Mouse (Mus musculus) embryo, embryonic 9.5 days (tissue): ENCODE measurements around the gene Mad2l2.
"Not testable (repeated sequence)": the region's sequence is repeated elsewhere in the genome, so short reads cannot be mapped to it uniquely, and the experiment has no call there.

ENCODE experiments used
- DNase-seq: peaks from one replicate; pipeline ENCODE4 v3.0.0-alpha.2; 2017; ENCODE audit errors: extremely low spot score

The Mad2l2 gene

DNA sequence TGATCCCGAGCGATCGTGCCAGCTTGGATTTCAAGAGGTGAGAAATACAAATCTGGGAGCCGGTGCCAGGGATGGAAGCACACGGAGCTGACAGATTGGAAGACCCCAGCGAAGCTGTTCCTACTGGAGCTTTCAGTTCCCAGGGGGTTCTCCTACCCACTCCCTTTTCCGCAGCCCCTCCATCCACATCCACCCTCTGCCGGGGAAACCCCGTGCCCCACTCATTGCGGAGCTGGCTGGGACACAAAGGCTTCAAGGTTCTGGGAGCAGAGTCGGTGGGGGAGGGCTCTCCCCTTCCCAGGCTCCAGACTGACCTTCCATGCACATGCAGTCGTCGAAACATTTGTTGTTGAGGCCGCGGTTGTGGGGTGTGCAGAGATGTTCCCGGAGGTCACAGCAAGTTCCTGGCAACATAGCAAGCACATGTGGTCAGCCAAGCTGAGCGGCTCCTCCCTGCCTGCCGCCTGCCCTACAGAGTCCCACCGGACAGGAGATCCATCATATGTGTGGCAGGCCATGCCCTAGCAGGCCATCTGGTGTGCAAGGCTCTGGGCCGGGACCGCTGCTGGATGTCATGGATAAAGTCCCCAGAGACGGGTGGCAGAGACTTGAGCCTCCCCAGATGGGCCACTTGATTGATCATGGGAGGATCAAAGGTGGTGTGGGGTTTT lies 22.4 kb upstream of the Mad2l2 start:
- DNase-seq: peak; percentile 61

DNA sequence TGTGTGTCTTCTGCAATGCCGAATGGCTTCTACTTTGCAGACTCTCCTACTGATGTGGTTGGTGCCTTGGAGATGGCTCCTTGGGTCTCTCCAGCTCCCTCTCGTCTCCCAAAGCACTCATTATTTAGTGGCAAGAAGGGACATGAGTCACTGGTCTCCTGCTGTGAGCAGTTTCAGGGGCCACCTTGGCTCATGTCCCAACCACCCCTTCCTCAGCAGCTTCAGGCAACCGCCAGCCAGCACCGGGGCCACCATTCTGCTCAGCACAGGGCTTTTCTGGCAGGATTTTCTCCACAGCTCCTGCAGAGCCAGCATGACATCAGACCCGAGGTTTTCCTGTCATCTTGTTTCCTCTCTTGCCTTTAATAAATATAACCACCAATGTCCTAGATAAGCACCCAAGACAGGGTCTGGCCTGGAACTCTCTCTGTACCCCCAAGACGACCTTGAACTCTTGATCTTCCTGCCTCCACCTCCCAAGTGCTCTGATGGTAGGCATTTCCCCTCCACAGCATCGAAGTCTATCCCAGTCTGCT lies 21.6 kb upstream of the Mad2l2 start:
- no peak for DNase-seq

DNA sequence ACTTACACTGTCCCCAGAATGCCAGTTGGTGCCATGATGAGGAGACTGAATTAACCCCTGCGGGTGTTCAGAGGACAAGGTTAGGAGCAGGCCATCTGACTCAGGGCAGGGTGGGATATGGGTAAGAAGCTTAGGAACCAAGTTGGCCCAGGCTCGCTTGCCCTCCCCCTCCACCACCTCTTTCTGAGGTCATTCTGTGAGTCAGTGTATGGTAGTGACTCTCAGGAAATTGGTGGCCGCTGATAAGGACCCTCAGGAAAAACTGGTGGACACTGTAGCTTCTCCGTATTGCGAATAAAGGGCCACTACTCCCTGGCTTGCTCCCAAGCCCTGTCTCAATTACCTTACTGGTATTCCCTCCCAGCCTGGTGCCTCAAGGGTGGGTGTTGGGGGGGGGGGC lies 21.0 kb upstream of the Mad2l2 start:
- no peak for DNase-seq

DNA sequence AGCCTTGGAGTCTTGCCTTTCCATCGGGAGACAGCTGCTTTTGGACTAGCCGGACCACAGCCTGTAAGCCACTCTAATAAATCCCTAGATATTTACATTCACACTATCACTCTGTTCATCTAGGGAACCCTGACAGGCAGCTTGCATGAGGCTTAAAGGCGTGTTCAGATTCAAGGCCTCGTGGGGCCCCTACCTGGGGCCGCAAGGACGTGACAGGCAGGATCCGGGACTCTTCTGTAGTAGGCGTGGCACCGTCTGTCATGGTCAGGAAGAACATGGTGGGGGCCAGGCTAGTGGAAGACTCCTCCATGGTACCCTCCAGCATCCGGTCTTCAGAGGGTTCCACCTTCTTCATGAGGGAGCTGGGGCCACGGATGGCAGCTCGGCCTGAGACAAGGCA lies 17.7 kb upstream of the Mad2l2 start:
- no peak for DNase-seq

DNA sequence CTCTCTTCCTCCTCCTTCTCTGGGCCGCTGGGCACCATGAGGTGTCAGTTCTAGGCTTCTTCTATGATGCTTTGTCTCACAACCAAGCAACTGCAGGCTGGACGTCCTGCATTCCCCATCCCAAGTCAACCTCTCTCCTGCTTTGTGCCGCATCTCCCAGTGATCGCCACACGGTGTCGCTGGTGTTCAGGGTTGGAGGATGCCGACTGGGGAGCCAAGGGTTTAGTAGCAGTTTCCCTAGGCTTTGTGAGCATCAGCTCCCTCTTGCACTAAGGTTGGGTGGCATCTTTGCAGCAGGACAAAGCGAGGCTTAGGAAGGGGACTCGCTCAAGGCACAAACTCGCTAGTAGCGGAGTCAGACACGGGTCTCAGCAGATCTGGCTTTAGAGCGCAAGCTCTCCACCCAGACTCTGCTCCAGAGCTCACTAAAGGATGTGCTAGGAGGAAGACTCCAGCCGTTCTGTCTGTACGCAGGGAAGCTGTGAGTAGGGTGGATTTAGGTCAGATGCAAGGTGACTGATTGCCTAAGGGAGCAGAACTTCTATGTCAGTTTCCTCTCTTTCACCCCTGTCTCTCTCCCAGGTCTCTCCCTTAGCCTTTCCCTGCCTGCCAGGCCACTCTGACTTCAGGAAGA lies 15.3 kb upstream of the Mad2l2 start:
- DNase-seq: peak; percentile 92

DNA sequence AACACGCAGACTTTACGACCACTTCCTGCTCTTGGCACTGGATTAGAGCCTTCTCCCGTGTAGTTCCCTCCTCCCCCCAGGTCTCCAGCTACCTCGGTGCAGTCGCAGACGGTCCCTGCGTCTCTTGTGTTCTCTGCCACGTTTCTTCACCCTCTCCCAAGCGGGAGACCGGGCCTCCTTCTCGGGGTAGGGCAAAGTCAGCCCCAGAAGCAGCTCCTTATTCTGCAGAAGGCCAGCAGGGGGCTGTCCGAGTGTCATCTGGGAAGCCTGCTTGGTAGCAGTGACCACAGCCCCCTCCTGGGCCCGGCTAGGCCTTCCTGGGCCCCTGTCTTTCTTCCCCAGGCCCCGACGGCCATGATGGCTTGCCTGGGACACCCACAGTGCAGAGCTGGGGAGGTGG lies 14.7 kb upstream of the Mad2l2 start:
- DNase-seq: peak; percentile 62

DNA sequence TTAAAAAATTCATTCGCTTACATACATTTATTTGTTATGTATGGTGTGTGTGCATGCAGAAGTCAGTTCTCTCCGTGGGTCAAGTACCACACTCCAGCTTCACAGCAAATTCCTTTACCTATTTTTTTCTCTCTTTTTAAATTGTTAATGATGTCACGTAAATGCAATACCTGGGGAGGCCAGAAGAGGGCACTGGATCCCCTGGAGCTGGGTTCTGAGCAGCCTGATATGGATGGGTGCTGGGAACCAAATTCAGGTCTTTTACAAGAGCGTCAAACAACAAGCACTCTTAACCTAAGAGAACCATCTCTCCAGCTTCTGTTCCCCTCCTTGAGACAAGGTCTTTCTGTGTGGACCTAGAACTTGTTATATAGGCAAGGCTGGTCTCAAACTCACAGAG lies 13.5 kb upstream of the Mad2l2 start:
- no peak for DNase-seq

DNA sequence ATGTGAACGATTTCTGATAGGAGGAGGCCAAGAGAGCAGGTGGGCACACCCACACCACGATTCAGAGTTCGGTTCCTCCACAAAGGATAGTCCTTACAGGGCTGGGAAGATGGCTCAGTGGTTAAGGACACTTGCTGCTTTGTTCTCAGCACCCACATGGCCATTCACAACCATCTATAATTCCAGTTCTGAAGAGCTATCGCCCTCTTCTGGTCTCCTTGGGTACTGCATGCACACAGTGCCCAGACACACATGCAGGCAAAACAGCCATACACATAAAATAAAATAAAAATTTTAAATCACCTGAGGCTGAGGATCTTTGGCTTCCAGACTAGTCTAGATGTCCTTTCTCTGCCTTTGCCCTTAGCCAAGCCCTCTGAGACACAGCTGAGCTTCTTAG lies 12.8 kb upstream of the Mad2l2 start:
- no peak for DNase-seq

DNA sequence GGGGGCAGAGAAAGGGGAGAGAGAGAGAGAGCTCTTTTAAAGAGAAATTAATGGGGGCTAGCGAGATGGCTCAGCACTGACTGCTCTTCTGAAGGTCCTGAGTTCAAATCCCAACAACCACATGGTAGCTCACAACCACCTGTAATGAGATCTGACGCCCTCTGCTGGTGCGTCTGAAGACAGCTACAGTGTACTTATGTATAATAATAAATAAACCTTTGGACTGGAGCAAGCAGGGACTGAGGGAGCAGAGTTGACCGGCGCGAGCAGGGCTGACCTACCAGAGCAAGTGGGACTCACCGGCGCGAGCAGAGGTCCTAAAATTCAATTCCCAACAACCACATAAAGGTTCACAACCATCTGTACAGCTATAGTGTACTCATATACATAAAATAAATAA lies 10.6 kb upstream of the Mad2l2 start:
- DNase-seq: not testable (repeated sequence)

DNA sequence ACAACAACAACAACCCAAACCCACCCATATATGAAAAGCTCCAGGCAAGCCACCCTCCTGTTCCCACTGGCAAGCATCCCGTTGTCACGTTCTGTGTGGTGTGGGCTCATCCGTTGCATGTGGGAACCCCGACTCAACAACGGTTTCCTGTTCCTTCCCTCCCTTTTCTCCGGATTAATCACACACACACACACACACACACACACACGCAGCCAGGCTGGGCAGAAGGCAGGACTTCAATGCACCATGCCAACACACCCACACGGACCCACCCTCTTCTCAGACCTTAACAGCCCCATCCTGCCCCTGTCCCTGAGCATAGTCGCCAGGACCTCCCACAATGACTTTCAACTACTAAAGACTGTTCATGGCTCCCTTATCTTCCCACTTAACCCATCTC lies 9.6 kb upstream of the Mad2l2 start:
- no peak for DNase-seq

DNA sequence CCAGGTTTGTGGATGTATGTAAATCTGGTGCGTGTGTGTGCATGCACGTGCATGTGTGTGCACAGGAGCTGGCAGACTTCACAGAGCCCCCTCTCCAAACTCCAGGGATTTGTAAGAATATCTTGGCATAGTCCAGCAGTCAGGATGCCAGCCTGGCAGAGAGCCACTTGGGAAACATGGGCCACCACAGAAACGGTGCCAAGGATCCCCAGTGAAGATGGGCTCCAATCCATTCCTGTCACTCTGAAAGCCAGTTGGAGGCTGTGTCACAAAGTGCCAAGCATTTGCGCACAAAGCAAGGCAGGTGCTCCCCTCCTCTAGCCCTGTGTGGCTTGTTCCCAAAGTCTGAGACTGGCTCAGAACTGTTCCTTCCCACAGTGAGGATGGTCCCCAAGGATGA lies 8.8 kb upstream of the Mad2l2 start:
- DNase-seq: no peak

DNA sequence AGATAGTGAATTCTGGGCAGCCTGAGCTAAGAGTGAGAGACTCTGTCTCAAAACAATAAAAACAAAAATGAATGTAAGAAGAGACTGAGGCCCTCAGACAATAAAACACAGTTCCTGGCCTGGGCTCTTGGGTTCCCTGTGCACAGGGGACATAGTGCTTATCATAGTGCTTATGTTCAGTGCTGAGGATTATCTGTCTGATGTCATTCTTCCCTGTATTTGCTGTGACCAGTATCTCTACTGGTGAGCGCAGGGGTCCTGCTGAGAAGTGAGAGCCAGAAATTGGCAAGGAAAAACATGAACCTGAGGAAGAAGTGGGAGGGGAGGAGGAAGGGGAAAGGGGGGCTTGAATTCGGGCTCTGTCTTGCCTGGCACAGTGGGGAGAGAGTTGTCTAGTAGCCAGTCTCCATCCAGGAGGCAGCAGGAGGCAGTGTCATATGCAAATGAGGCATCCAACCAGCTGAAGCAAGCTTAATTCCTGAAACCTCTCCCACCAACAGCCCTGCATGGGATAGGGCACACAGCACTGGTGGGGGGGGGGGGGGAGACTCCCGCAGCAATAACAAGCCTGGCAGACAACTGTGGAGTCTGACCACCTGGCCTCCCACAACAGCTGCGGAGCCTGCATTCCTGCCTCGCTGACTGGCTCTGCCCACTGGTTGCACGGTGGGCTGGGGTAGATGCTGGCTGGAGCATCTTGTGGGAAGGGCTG lies 8.0 kb upstream of the Mad2l2 start:
- peak; percentile 25 for DNase-seq

DNA sequence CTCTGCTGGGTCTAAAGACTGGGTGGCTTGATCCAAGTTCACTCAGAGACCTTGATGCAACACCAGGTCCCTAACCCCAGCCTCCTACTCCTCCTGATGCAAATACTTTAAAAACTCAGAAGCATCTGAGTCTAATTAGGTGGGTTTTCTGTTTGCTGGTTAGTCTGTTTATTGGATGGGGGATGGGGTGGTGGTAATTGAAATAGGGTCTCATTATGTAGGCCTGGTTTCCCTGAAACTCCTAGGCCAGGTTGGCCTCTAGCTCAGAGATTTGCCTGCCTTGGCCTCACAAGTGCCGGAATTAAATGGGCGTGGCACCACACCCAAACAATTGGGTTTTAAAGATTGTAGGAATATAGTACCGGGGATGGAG lies 7.5 kb upstream of the Mad2l2 start:
- DNase-seq: no peak

DNA sequence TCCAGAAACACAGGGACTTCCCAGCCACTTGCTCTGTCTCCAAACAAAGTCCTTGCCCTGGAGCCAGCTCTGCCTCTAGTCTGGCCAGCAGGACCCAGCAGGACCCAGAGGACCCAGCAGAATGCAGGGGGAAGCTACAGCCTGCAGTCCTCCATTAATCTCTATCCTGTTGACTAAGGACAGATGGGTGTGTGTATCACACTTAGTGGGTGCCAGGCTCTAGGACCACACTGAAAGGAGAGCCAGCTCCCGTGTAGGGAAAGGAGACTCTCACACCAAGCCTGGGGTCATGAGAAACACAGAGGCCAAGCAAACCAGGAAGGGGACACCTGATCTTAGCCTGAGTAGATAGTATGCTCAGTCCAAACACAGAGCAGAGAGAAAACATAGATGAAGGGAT lies 1.9 kb upstream of the Mad2l2 start:
- no peak for DNase-seq

DNA sequence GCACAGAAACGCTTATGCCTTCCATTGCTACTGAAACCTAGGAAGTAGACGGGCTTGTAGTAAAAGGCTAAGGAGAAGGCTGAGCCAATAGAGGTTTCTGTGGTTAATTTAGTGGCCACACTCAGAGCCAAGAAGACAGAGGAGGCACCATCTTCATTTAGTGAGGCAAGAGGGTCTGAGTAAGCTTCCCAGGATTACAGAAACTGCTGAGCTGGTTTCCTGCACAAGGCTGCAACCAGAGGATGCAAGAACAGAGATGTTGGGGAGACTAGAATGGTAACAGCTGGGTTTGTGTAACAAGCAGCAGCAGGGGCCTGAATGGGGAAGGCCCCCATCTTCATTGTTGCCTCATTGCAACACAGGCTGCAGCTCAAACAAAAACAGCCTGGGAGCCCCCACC lies 1.5 kb upstream of the Mad2l2 start:
- DNase-seq: no peak

DNA sequence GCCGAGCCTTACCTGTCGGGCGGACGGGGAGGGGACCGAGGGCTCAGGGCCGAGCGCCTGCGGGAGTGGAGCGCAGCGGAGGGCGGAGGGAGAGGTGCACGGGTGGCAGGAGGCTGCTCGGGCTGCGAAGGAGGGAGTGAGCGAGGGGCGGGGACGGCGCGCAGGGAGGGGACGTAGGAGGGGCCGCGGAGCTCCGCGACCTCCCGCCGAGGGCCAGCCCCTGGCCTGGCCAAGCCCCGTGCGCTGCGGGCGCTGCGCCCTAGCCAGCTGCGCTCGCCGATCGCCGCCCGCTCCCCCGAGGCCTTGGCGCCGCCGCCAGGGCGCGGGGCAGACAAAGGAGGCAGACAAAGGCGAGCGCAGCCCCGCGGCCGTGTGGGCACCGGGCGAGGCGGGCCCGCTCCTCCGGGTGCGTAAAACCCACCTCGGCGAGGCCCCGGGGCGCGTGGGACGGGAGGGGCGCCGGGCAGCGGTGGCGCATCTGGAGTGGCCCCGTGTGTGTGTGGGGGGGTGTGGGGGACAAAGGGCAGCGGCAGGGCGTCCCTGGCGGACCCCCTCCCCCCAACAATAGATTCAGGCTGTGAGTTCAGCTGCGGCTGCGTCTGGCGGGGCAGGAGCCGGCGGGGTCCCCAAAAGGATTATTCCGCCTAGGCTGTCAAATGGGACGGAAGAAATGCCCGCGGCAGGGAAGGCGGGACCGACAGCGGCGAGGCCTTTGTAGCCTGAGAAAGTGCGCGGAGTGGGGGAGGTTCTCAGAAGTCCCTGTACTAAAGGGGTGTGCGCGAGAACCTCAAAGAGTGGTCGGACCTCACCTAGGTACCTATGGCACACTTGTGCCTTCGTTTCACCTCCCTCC lies 603 bp downstream of the Mad2l2 start, which contains the start of gene Draxin:
TSS of gene Draxin (minus strand) at position 138 of the 853 bp plus-strand sequence.
- DNase-seq: peak; percentile 86

DNA sequence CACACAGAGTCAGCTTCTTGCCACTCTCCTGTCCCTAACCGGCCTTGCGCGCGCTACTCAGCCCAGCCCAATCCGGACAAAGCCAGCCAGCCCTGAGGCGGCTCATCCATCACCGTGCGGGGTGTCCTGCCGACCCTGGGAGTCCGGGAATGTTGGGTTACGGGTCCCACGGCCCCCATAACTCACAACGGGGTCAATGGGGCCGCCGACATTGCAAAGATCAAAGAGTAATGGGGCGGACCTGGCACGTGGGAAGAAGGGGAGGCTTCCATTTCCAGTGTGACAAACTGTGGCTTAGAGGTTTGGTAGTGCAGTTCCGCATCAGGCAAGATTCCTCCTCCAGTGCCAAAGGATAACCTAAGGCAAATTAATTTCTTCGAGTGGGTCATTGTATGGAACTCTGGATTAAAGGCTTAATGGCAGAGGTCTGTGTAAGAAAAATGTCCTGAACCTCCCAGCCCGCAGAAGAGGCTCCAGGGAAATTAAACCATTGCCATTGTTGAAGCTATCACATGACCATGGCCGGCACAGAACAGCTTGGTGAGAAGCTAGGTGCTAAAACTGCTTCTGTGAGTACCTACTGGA lies 1.4 kb downstream of the Mad2l2 start:
- DNase-seq: peak; percentile 84

DNA sequence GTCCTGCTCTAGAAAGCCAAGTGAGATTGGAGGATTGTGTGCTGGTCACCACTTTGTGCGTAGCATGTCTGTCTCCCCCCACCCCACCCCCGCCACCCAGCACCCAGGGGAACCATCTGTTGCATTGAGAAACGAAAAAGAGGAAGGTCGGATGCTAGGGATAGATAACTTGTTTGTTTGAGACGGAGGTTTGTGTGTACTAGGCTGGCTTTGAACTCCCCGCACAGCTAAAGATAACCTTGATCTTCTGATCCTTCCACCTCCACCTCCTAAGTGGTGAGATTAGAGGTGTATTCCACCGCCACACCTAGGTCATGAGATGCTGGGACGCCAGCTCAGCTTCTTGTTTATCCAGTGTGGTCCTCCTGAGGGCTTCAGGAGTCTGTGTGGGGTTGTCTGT lies 4.8 kb downstream of the Mad2l2 start:
- DNase-seq: no peak

DNA sequence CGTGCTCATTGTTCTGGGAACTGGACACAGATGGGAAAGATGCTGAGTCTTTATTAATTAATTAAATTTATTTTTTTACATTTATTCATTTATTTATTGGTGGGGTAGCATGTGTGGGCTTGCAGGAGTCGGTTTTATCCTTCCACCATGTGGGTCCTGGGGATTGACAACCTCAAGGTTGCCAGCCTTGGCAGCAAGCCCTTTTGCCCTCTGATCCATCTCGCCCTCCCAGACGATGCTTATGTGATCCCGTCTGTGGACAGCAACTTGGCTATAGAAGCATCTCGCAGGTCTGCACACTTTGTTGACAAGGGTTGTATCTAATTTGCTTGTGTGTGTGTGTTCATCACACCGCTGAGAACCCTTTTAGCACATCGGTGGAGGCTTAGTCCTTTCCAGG lies 7.3 kb downstream of the Mad2l2 start:
- DNase-seq: no peak

DNA sequence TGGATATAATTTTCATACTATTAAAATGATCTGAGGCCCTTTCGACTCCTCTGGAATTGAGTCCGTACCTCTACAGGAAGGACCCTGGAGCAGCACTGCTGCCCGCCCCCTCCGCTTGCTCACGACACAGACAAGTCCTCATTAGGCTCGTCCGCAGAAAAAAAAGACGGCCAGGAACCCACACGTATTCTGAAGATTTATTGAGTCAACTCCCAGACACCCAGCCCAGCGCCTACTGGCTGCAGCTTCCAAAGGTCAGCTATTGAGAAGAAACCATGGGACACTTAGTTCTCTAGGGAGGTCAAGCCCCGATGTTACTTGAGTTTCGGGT lies 9.5 kb downstream of the Mad2l2 start:
- DNase-seq: no peak

DNA sequence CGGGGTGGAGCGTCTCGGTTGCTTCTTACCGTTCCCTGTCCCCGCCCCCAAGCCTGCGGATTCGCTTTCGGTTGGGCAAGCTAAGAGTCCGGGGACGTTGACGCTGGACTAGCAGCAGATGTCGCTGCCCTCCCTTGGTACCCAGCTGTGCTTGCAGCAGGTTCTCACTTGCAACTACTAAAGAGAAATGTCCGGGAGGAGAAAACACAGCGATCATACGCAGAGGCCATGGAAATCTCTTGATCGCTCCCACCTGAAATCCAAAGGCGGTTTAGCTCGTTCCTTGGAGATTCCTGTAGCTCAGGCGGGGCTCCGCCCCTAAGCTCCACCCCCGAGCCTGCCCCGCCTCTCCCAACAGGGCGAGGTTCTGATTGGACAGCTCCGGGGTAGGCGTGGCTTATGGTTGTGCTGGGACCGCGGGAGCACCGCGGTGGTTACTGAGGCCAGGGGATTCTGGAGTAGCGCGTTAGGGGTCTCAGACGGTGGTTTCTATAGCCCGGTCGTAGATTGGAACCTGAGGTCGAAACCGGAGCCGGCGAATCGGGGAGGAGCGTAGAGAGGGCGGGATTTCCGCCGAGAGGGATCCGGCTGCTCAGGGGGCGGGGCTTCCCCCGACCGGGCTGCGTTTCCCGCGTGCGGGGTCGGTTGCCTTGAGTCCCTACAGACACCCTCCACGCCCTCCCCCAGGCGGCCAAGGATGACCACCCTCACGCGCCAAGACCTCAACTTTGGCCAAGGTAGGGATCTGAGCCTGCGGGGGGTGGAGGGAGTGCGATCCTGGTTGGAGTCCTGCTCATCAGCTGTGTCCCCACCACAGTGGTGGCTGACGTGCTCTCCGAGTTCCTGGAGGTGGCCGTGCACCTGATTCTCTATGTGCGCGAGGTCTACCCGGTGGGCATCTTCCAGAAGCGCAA lies 10.2 kb downstream of the Mad2l2 start:
- peak; percentile 97 for DNase-seq
